Comparison of ENCODE assay signal across 8 mouse cellular contexts in genomic region chr11:3201326-3202230, GRCm38 (mm10). TPM values are rescaled to one million over a fixed set of nuclear protein-coding genes. Genes with fewer than 3 reads are reported as not detected.
A peak's percentile ranks its signal among the peaks of the same experiment; 100 is the strongest.
DNase-seq lines count a peak whose midpoint lies in the region; ATAC-seq and TF ChIP-seq lines count a peak whose summit lies in the region.

No protein-coding gene starts in this region.

- peaks cover 35% of the 10 kb centered on the region for H3K79me2 ChIP-seq in CH12.LX (replicated peaks; ENCODE audit: control insufficient read depth, extremely low read depth, insufficient read depth, poor library complexity, severe bottlenecking)

- H3K9me3 ChIP-seq in CH12.LX (replicated peaks; ENCODE audit: low read length) = no peaks in the 10 kb centered on the region
- no peaks in the 10 kb centered on the region for H3K9me3 ChIP-seq in liver, embryonic 14.5 days (ENCODE audit: control insufficient read depth, low read length)
- H3K9me3 ChIP-seq in neural tube, embryonic 13.5 days = no peaks in the 10 kb centered on the region

- TF ChIP-seq EP300 in CH12.LX (IDR thresholded peaks at IDR 0.05; ENCODE audit: low read length) = no peak
- TF ChIP-seq EP300 in liver, embryonic 14.5 days (IDR thresholded peaks at IDR 0.05; ENCODE audit: low read depth) = no peak

- TF ChIP-seq CTCF in CH12.LX (conservative IDR thresholded peaks at IDR 0.05 in 1 of 2, IDR thresholded peaks at IDR 0.05 in 1 of 2; ENCODE audit: low read depth in 2 of 2, low read length in 2 of 2) = no peak
- TF ChIP-seq CTCF in liver, embryonic 14.5 days (IDR thresholded peaks at IDR 0.05; ENCODE audit: low read depth) = no peak

- peak; percentile 72 for DNase-seq in embryo, embryonic 10.5 days (ENCODE audit: low spot score)
- DNase-seq in embryo, embryonic 9.5 days (ENCODE audit: extremely low spot score) = no peak
- DNase-seq in CH12.LX (ENCODE audit: extremely low read depth) = no peak
- peak; percentile 12 to 18 for DNase-seq in cerebellum, postnatal 36 days
- peak; percentile 53 for DNase-seq in heart, postnatal 4 days
- DNase-seq in liver, embryonic 14.5 days (ENCODE audit: low read depth in 3 of 3, low spot score in 3 of 3) = peak; percentile 57 to 77 (median 61)
- DNase-seq in retina, embryonic 14.5 days (ENCODE audit: low spot score) = no peak

- H3K27ac ChIP-seq in CH12.LX (ENCODE audit: insufficient read depth, low read depth) = peak overlapping the region; percentile 72; the same call in 1 of the 2 replicates
- H3K27ac ChIP-seq in liver, embryonic 14.5 days = peak overlapping the region; percentile 2
- no peak overlapping the region for H3K27ac ChIP-seq in neural tube, embryonic 13.5 days (replicated peaks)

- dilution Hi-C loops in CH12.LX (cut with MboI; ENCODE audit: extremely low pct_ligation_motif_present, extremely low pct_unique_long_range_greater_than_20kb, low sequenced_read_pairs) = no loop called here

- H3K36me3 ChIP-seq in CH12.LX (replicated peaks in 1 of 2; ENCODE audit: control insufficient read depth in 1 of 2, insufficient read depth in 1 of 2, low read length in 1 of 2) = peaks cover 9 to 21% of the 10 kb centered on the region in 2 experiments
- H3K36me3 ChIP-seq in liver, embryonic 14.5 days (replicated peaks; ENCODE audit: control insufficient read depth, insufficient read depth, low read depth) = peaks cover 18% of the 10 kb centered on the region
- H3K36me3 ChIP-seq in neural tube, embryonic 13.5 days = peaks cover 16% of the 10 kb centered on the region

- TF ChIP-seq POLR2A in CH12.LX (IDR thresholded peaks at IDR 0.05; ENCODE audit: low read depth, low read length) = no peak

- peak; percentile 33 for ATAC-seq in liver, embryonic 14.5 days (ENCODE audit: insufficient read depth)
- ATAC-seq in neural tube, embryonic 13.5 days (ENCODE audit: low read depth) = no peak

- H3K9ac ChIP-seq in CH12.LX (ENCODE audit: insufficient read depth, low read depth) = peak overlapping the region; percentile 61
- H3K9ac ChIP-seq in liver, embryonic 14.5 days (replicated peaks) = peak overlapping the region; percentile 71
- 0 out of 2 replicates have a peak overlapping the region, but pooled peaks have one; percentile 0 for H3K9ac ChIP-seq in neural tube, embryonic 13.5 days

- H3K27me3 ChIP-seq in CH12.LX (replicated peaks) = no peaks in the 10 kb centered on the region
- no peaks in the 10 kb centered on the region for H3K27me3 ChIP-seq in liver, embryonic 14.5 days (ENCODE audit: control insufficient read depth, insufficient read depth, low read length)
- no peaks in the 10 kb centered on the region for H3K27me3 ChIP-seq in neural tube, embryonic 13.5 days

- H3K4me3 ChIP-seq in CH12.LX (replicated peaks in 1 of 3; ENCODE audit: low read depth in 2 of 3, low read length in 2 of 3, poor library complexity in 1 of 3) = peak overlapping the region; percentile 46 to 69 (median 59)
- peak overlapping the region; percentile 61 to 78 for H3K4me3 ChIP-seq in liver, embryonic 14.5 days (ENCODE audit: insufficient read depth in 1 of 2, low read depth in 2 of 2, low read length in 2 of 2)
- peak overlapping the region; percentile 40 for H3K4me3 ChIP-seq in neural tube, embryonic 13.5 days

- H3K4me1 ChIP-seq in CH12.LX (ENCODE audit: control insufficient read depth in 1 of 2, insufficient read depth in 2 of 2) = peaks cover 3 to 20% of the 10 kb centered on the region in 2 experiments; a peak in 3 of 4 replicates
- peaks cover 0 to 5% of the 10 kb centered on the region in 2 experiments; a peak in 2 of 4 replicates for H3K4me1 ChIP-seq in liver, embryonic 14.5 days (replicated peaks; ENCODE audit: control insufficient read depth in 2 of 2, insufficient read depth in 2 of 2, low read length in 1 of 2)
- H3K4me1 ChIP-seq in neural tube, embryonic 13.5 days (replicated peaks) = peaks cover 13% of the 10 kb centered on the region

- peak overlapping the region; percentile 63; the same call in 1 of the 2 replicates for H3K4me2 ChIP-seq in CH12.LX (ENCODE audit: insufficient read depth, low read depth, poor library complexity, severe bottlenecking)
- H3K4me2 ChIP-seq in liver, embryonic 14.5 days (ENCODE audit: low read depth) = peak overlapping the region; percentile 48
- peak overlapping the region; percentile 39 for H3K4me2 ChIP-seq in neural tube, embryonic 13.5 days

- in situ Hi-C loops in CH12.LX (cut with MboI; ENCODE audit: low pct_ligation_motif_present, low pct_unique_long_range_greater_than_20kb, low sequenced_read_pairs) = no loop called here

- no peak for TF ChIP-seq RAD21 in CH12.LX (IDR thresholded peaks at IDR 0.05; ENCODE audit: low read depth, low read length)

- WGBS in liver, embryonic 14.5 days (ENCODE audit: insufficient replicate concordance) = 7% methylated on average over 16 of the region's 16 CpGs
- 10% methylated on average over 16 of the region's 16 CpGs for WGBS in neural tube, embryonic 13.5 days

TF ChIP-seq in CH12.LX, 34 proteins besides CTCF, POLR2A, EP300 and RAD21:
- TF ChIP-seq GABPA (IDR thresholded peaks at IDR 0.05; ENCODE audit: insufficient replicate concordance, low read depth, low read length) (no peak), MEF2A (IDR thresholded peaks at IDR 0.05; ENCODE audit: borderline replicate concordance, low read depth, low read length) (no peak), SMC3 (IDR thresholded peaks at IDR 0.05; ENCODE audit: low read depth, low read length) (no peak), PAX5 (IDR thresholded peaks at IDR 0.05; ENCODE audit: low read length) (no peak), MAFK (IDR thresholded peaks at IDR 0.05; ENCODE audit: insufficient replicate concordance, low read length) (no peak), UBTF (IDR thresholded peaks at IDR 0.05; ENCODE audit: low read depth, low read length) (no peak), MXI1 (IDR thresholded peaks at IDR 0.05; ENCODE audit: low read depth, low read length) (no peak), USF2 (conservative IDR thresholded peaks at IDR 0.05; ENCODE audit: low read depth, low read length) (no peak), USF1 (IDR thresholded peaks at IDR 0.05; ENCODE audit: low read depth, low read length) (no peak), MAX (IDR thresholded peaks at IDR 0.05; ENCODE audit: low read length) (no peak), IRF4 (IDR thresholded peaks at IDR 0.05; ENCODE audit: low read depth, low read length) (no peak), KAT2A (IDR thresholded peaks at IDR 0.05; ENCODE audit: insufficient replicate concordance, low read length) (no peak), RCOR1 (conservative IDR thresholded peaks at IDR 0.05; ENCODE audit: low read depth, low read length) (no peak)

RNA-seq across cellular contexts. Expression of gene Eif4enif1, which starts 0.6 kb away (rescaled TPM):
- 60.8 and 70.2 TPM in 2 replicates for total RNA-seq in CH12.LX (2012; rRNA removed)
- 54.5 and 59.7 TPM in 2 replicates for total RNA-seq in CH12.LX (2014; rRNA removed)
- polyA plus RNA-seq in CH12.LX (2012; ENCODE audit: insufficient read length, low read depth) = 115 and 127 TPM in 2 replicates
- total RNA-seq in heart, postnatal 4 days (2021) = 10 to 100 TPM; 62.0 to 64.2 TPM
- polyA plus RNA-seq in liver, embryonic 14.5 days (2012; rRNA removed) = 33.2 and 35.9 TPM in 2 replicates
- 20.9 and 22.3 TPM in 2 replicates for polyA plus RNA-seq in liver, embryonic 14.5 days (2014; fragmentation: Nextera tagmentation; extraction: Ambion mirVana)
- polyA plus RNA-seq in neural tube, embryonic 13.5 days (2015; fragmentation: Nextera tagmentation; extraction: Ambion mirVana) = 52.4 and 53.0 TPM in 2 replicates

RNA-seq across cellular contexts. Expression of gene Sfi1, which starts 8.3 kb away (rescaled TPM):
- 17.5 and 25.2 TPM in 2 replicates for total RNA-seq in CH12.LX (2012; rRNA removed)
- total RNA-seq in CH12.LX (2014; rRNA removed) = 10.2 and 10.8 TPM in 2 replicates
- polyA plus RNA-seq in CH12.LX (2012; ENCODE audit: insufficient read length, low read depth) = 17.4 and 22.6 TPM in 2 replicates
- 10 to 100 TPM; 25.2 TPM for total RNA-seq in heart, postnatal 4 days (2021)
- polyA plus RNA-seq in liver, embryonic 14.5 days (2012; rRNA removed) = 4.3 and 5.4 TPM in 2 replicates
- 1.7 and 2.4 TPM in 2 replicates for polyA plus RNA-seq in liver, embryonic 14.5 days (2014; fragmentation: Nextera tagmentation; extraction: Ambion mirVana)
- polyA plus RNA-seq in neural tube, embryonic 13.5 days (2015; fragmentation: Nextera tagmentation; extraction: Ambion mirVana) = 13.5 and 16.4 TPM in 2 replicates

Comparison
In these comparisons a context has a peak if more than half of its experiments do, and no peak if none do; other contexts are left out.
1. DNase-seq: peak in embryo, embryonic 10.5 days (single experiment), cerebellum, postnatal 36 days (2 of 2), heart, postnatal 4 days (single experiment) and liver, embryonic 14.5 days (3 of 3); none in embryo, embryonic 9.5 days (single experiment), CH12.LX (single experiment) and retina, embryonic 14.5 days (single experiment).
2. H3K9ac ChIP-seq: peak in every context shown above with its lines; median percentile 71 in liver, embryonic 14.5 days; 61 in CH12.LX; 0 in neural tube, embryonic 13.5 days.
3. Peak in every context shown above with its lines, with median percentiles within 50 percentile points of each other: H3K4me2 ChIP-seq and H3K4me3 ChIP-seq.